37 mouse cellular contexts compared by ENCODE assay signal in genomic region chr4:115922688-115923087, GRCm38 (mm10). TPM values are rescaled to one million over a fixed set of nuclear protein-coding genes. Genes with fewer than 3 reads are reported as not detected.
"Had no signal": no experiment of that assay in that cellular context is flagged by ENCODE, and none has a peak within 500 bp of the region (broad histone marks: within the 10 kb centered on the region; RNA-seq: fewer than 3 reads in every experiment).

No protein-coding gene starts in this region.

- H3K4me3 ChIP-seq: heart, adult 2 months; heart, embryonic 13.5 days; heart, embryonic 15.5 days; hindbrain, embryonic 13.5 days; hindbrain, embryonic 15.5 days; intestine, embryonic 15.5 days; layer of hippocampus, adult 2 months; left cerebral cortex, adult 2 months; limb, embryonic 10.5 days; limb, embryonic 12.5 days; liver, embryonic 13.5 days; liver, embryonic 15.5 days had no signal

- H3K27ac ChIP-seq: heart, adult 2 months; heart, embryonic 13.5 days; heart, embryonic 15.5 days; hindbrain, embryonic 13.5 days; hindbrain, embryonic 15.5 days; intestine, embryonic 15.5 days; layer of hippocampus, adult 2 months; left cerebral cortex, adult 2 months; limb, embryonic 10.5 days; limb, embryonic 12.5 days; liver, embryonic 13.5 days; liver, embryonic 15.5 days had no signal

- H3K9me3 ChIP-seq: heart, embryonic 13.5 days; heart, embryonic 15.5 days; hindbrain, embryonic 13.5 days; hindbrain, embryonic 15.5 days; intestine, embryonic 15.5 days; limb, embryonic 10.5 days; limb, embryonic 12.5 days; liver, embryonic 13.5 days; liver, embryonic 15.5 days had no signal

- H3K36me3 ChIP-seq: heart, embryonic 13.5 days; heart, embryonic 15.5 days; hindbrain, embryonic 13.5 days; hindbrain, embryonic 15.5 days; intestine, embryonic 15.5 days; limb, embryonic 10.5 days; limb, embryonic 12.5 days; liver, embryonic 13.5 days; liver, embryonic 15.5 days had no signal

- DNase-seq: gastrocnemius, postnatal 25 days; heart, adult 2 months; heart, postnatal 14 days; heart, postnatal 36 days; kidney, adult 18-20 months; kidney, adult 8-10 months; kidney, postnatal 10 days; kidney, postnatal 25 days; kidney, postnatal 4 days; liver; liver, embryonic 13.5 days had no signal

- H3K4me2 ChIP-seq: heart, embryonic 11.5 days; heart, embryonic 13.5 days; heart, embryonic 15.5 days; hindbrain, embryonic 13.5 days; hindbrain, embryonic 15.5 days; intestine, embryonic 15.5 days; limb, embryonic 12.5 days; liver, embryonic 11.5 days; liver, embryonic 13.5 days; liver, embryonic 15.5 days had no signal

- H3K4me1 ChIP-seq: heart, embryonic 13.5 days; heart, embryonic 15.5 days; hindbrain, embryonic 15.5 days; intestine, embryonic 15.5 days; liver, embryonic 13.5 days; liver, embryonic 15.5 days had no signal

- ATAC-seq: inflammation-experienced regulatory T-cells, adult 6 months; intestine, embryonic 15.5 days; intestine, postnatal 0 days had no signal

- H3K9ac ChIP-seq: heart, embryonic 13.5 days; heart, embryonic 15.5 days; hindbrain, embryonic 13.5 days; hindbrain, embryonic 15.5 days; intestine, embryonic 15.5 days; limb, embryonic 12.5 days; liver, embryonic 13.5 days; liver, embryonic 15.5 days had no signal

RNA-seq across cellular contexts. Expression of gene Dmbx1, which starts 17.0 kb away (rescaled TPM):
- total RNA-seq: gastrocnemius, adult 18-20 months; gastrocnemius, adult 8-10 months; gastrocnemius, postnatal 25 days; gastrocnemius, postnatal 4 days; granulocyte monocyte progenitor cell, adult 5-6 weeks; heart, adult 2 months; heart, postnatal 14 days; heart, postnatal 36 days; hematopoietic stem cell, adult 5-6 weeks; layer of hippocampus, adult 2 months; left cerebral cortex, adult 2 months; left cerebral cortex, postnatal 36 days had no signal
- polyA plus RNA-seq: heart, adult 2 months; heart, embryonic 11.5 days; heart, embryonic 13.5 days; heart, postnatal 0 days; inflammation-experienced regulatory T-cells, adult 6 months; intestine, embryonic 15.5 days; intestine, postnatal 0 days; kidney, embryonic 14.5 days; kidney, embryonic 16.5 days; liver, embryonic 11.5 days; liver, embryonic 13.5 days; liver, embryonic 15.5 days had no signal

RNA-seq across cellular contexts. Expression of gene 6430628N08Rik, which starts 32.2 kb away (rescaled TPM):
- total RNA-seq: gastrocnemius, adult 18-20 months; gastrocnemius, adult 8-10 months; gastrocnemius, postnatal 25 days; gastrocnemius, postnatal 4 days; granulocyte monocyte progenitor cell, adult 5-6 weeks; heart, adult 2 months; heart, postnatal 14 days; heart, postnatal 36 days; hematopoietic stem cell, adult 5-6 weeks; layer of hippocampus, adult 2 months; layer of hippocampus, postnatal 10 days had no signal
- polyA plus RNA-seq: heart, adult 2 months; heart, embryonic 11.5 days; heart, embryonic 13.5 days; heart, embryonic 15.5 days; heart, postnatal 0 days; hindbrain, embryonic 11.5 days; inflammation-experienced regulatory T-cells, adult 6 months; intestine, embryonic 15.5 days; intestine, postnatal 0 days; kidney, embryonic 14.5 days; limb, embryonic 14.5 days; liver, embryonic 11.5 days; liver, embryonic 13.5 days; liver, embryonic 15.5 days had no signal

RNA-seq across cellular contexts. Expression of gene Kncn, which starts 38.5 kb away (rescaled TPM):
- total RNA-seq: gastrocnemius, adult 18-20 months; gastrocnemius, adult 8-10 months; gastrocnemius, postnatal 25 days; gastrocnemius, postnatal 4 days; granulocyte monocyte progenitor cell, adult 5-6 weeks; heart, adult 2 months; heart, postnatal 14 days; heart, postnatal 36 days; hematopoietic stem cell, adult 5-6 weeks had no signal
- polyA plus RNA-seq: heart, adult 2 months; heart, embryonic 11.5 days; heart, embryonic 13.5 days; heart, embryonic 15.5 days; heart, postnatal 0 days; hindbrain, embryonic 11.5 days; hindbrain, embryonic 13.5 days; inflammation-experienced regulatory T-cells, adult 6 months; intestine, embryonic 15.5 days; intestine, postnatal 0 days; kidney, embryonic 14.5 days; limb, embryonic 10.5 days; limb, embryonic 12.5 days; limb, embryonic 14.5 days; liver, embryonic 11.5 days; liver, embryonic 13.5 days; liver, embryonic 15.5 days had no signal
